9 mouse cellular contexts compared by ENCODE assay signal in genomic region chr7:44925468-44925867, GRCm38 (mm10). TPM values are rescaled to one million over a fixed set of nuclear protein-coding genes. Genes with fewer than 3 reads are reported as not detected.
DNase-seq lines count a peak whose midpoint lies in the region; ATAC-seq and TF ChIP-seq lines count a peak whose summit lies in the region.
"Had no signal": no experiment of that assay in that cellular context is flagged by ENCODE, and none has a peak within 500 bp of the region (broad histone marks: within the 10 kb centered on the region; RNA-seq: fewer than 3 reads in every experiment).

No protein-coding gene starts in this region.

- DNase-seq in cerebellum, adult 18-20 months, result peak; percentile 42 to 43
- DNase-seq in cerebellum, adult 8-10 months, result no peak
- peak; percentile 39 for DNase-seq in liver
- no peak for DNase-seq in liver, embryonic 11.5 days (ENCODE audit: low spot score)
- peak; percentile 58 for DNase-seq in brain, embryonic 14.5 days (ENCODE audit: low read depth)
- DNase-seq in lung, postnatal 0 days (ENCODE audit: low spot score), result peak; percentile 46
- DNase-seq in adrenal gland, adult 2 months, result no peak
- DNase-seq: right cerebral cortex, postnatal 25 days had no signal

- TF ChIP-seq EP300 in lung, postnatal 0 days (IDR thresholded peaks at IDR 0.05), result no peak

- H3K4me3 ChIP-seq in liver, embryonic 11.5 days (ENCODE audit: low read depth, low read length), result no peak overlapping the region
- H3K4me3 ChIP-seq in lung, postnatal 0 days (ENCODE audit: low read depth, low read length), result no peak overlapping the region

- no peak for ATAC-seq in liver, embryonic 11.5 days (replicated peaks; ENCODE audit: low FRiP score)
- no peak for ATAC-seq in lung, postnatal 0 days
- no peak for ATAC-seq in megakaryocyte, adult 5-6 weeks (ENCODE audit: poor library complexity, severe bottlenecking)

- H3K9me3 ChIP-seq in liver, embryonic 11.5 days (ENCODE audit: control insufficient read depth, low read length), result no peaks in the 10 kb centered on the region
- no peaks in the 10 kb centered on the region for H3K9me3 ChIP-seq in lung, postnatal 0 days (ENCODE audit: low read length)

- H3K36me3 ChIP-seq in liver, embryonic 11.5 days (ENCODE audit: control insufficient read depth, insufficient read depth, low read length), result peaks cover 22% of the 10 kb centered on the region
- H3K36me3 ChIP-seq in lung, postnatal 0 days (ENCODE audit: insufficient read depth, low read length), result no peaks in the 10 kb centered on the region

- no peak for TF ChIP-seq POLR2A in brain, embryonic 14.5 days (IDR thresholded peaks at IDR 0.05; ENCODE audit: borderline replicate concordance, extremely low read depth, insufficient read depth, insufficient read length, poor library complexity, severe bottlenecking)

- no peak overlapping the region for H3K4me2 ChIP-seq in liver, embryonic 11.5 days
- H3K4me2 ChIP-seq in lung, postnatal 0 days (replicated peaks; ENCODE audit: low read depth, low read length), result no peak overlapping the region

- no peak overlapping the region for H3K27ac ChIP-seq in liver, embryonic 11.5 days (ENCODE audit: low read depth, low read length)
- no peak overlapping the region for H3K27ac ChIP-seq in lung, postnatal 0 days (ENCODE audit: low read length)

- H3K27me3 ChIP-seq in liver, embryonic 11.5 days (replicated peaks; ENCODE audit: control insufficient read depth, insufficient read depth, low read length), result no peaks in the 10 kb centered on the region
- H3K27me3 ChIP-seq in lung, postnatal 0 days (replicated peaks; ENCODE audit: insufficient read depth, low read length), result no peaks in the 10 kb centered on the region

- H3K9ac ChIP-seq in liver, embryonic 11.5 days (ENCODE audit: low read depth, low read length), result no peak overlapping the region
- no peak overlapping the region for H3K9ac ChIP-seq in lung, postnatal 0 days (replicated peaks; ENCODE audit: low read depth)

- WGBS in liver, embryonic 11.5 days, result 67% methylated on average over 3 of the region's 3 CpGs
- WGBS in lung, postnatal 0 days, result 68% methylated on average over 3 of the region's 3 CpGs

- peaks cover 33% of the 10 kb centered on the region for H3K4me1 ChIP-seq in liver, embryonic 11.5 days (replicated peaks; ENCODE audit: control insufficient read depth, insufficient read depth, low read length)
- peaks cover 9% of the 10 kb centered on the region for H3K4me1 ChIP-seq in lung, postnatal 0 days (ENCODE audit: insufficient read depth, low read depth, low read length)

- peak; percentile 42; the same call in 1 of the 2 replicates for TF ChIP-seq CTCF in brain, embryonic 14.5 days (IDR thresholded peaks at IDR 0.05; ENCODE audit: borderline replicate concordance, extremely low read depth, insufficient read depth, insufficient read length)
- peak; percentile 76 for TF ChIP-seq CTCF in lung, postnatal 0 days (IDR thresholded peaks at IDR 0.05)

RNA-seq across cellular contexts. Expression of gene Ap2a1, which starts 3.8 kb away (rescaled TPM):
- 100 and 111 TPM in 2 replicates for polyA plus RNA-seq in liver, embryonic 11.5 days (2014; fragmentation: Nextera tagmentation; extraction: Ambion mirVana)
- 165 and 185 TPM in 2 replicates for polyA plus RNA-seq in brain, embryonic 14.5 days (2012; rRNA removed)
- polyA plus RNA-seq in lung, postnatal 0 days (2015; fragmentation: Nextera tagmentation; extraction: Ambion mirVana), result 36.1 and 39.4 TPM in 2 replicates
- 33.2 and 36.1 TPM in 2 replicates for total RNA-seq in megakaryocyte, adult 5-6 weeks (2015)
- total RNA-seq in megakaryocyte, adult 5-6 weeks (2017), result 20.2 and 33.6 TPM in 2 replicates
- 100 to 1,000 TPM in 1 of 2 experiments, 10 to 100 TPM in 1; 86.3 to 105 TPM for total RNA-seq in adrenal gland, adult 2 months (2021)
- polyA plus RNA-seq in adrenal gland, adult 2 months (2012; rRNA removed), result 119 and 121 TPM in 2 replicates

RNA-seq across cellular contexts. Expression of gene Tsks, which starts 17.5 kb away (rescaled TPM):
- polyA plus RNA-seq in liver, embryonic 11.5 days (2014; fragmentation: Nextera tagmentation; extraction: Ambion mirVana), result 0.10 TPM in 1 of 2 replicates, not detected in the other
- polyA plus RNA-seq in brain, embryonic 14.5 days (2012; rRNA removed), result 0.04 and 0.05 TPM in 2 replicates
- polyA plus RNA-seq in lung, postnatal 0 days (2015; fragmentation: Nextera tagmentation; extraction: Ambion mirVana), result 0.44 and 0.57 TPM in 2 replicates
- total RNA-seq in megakaryocyte, adult 5-6 weeks (2015), result not detected in 2 replicates
- total RNA-seq in megakaryocyte, adult 5-6 weeks (2017), result not detected in 2 replicates
- not detected for total RNA-seq in adrenal gland, adult 2 months (2021)
- 0.13 and 0.31 TPM in 2 replicates for polyA plus RNA-seq in adrenal gland, adult 2 months (2012; rRNA removed)

RNA-seq across cellular contexts. Expression of gene Fuz, which starts 29.6 kb away (rescaled TPM):
- 15.5 and 17.6 TPM in 2 replicates for polyA plus RNA-seq in liver, embryonic 11.5 days (2014; fragmentation: Nextera tagmentation; extraction: Ambion mirVana)
- 29.7 and 47.4 TPM in 2 replicates for polyA plus RNA-seq in brain, embryonic 14.5 days (2012; rRNA removed)
- polyA plus RNA-seq in lung, postnatal 0 days (2015; fragmentation: Nextera tagmentation; extraction: Ambion mirVana), result 15.1 and 18.3 TPM in 2 replicates
- total RNA-seq in megakaryocyte, adult 5-6 weeks (2015), result 4.6 and 4.7 TPM in 2 replicates
- 11.1 and 11.3 TPM in 2 replicates for total RNA-seq in megakaryocyte, adult 5-6 weeks (2017)
- 10 to 100 TPM; 24.2 to 28.0 TPM for total RNA-seq in adrenal gland, adult 2 months (2021)
- polyA plus RNA-seq in adrenal gland, adult 2 months (2012; rRNA removed), result 203 and 213 TPM in 2 replicates

RNA-seq across cellular contexts. Expression of gene Med25, which starts 33.0 kb away (rescaled TPM):
- 66.8 and 72.5 TPM in 2 replicates for polyA plus RNA-seq in liver, embryonic 11.5 days (2014; fragmentation: Nextera tagmentation; extraction: Ambion mirVana)
- 205 and 206 TPM in 2 replicates for polyA plus RNA-seq in brain, embryonic 14.5 days (2012; rRNA removed)
- polyA plus RNA-seq in lung, postnatal 0 days (2015; fragmentation: Nextera tagmentation; extraction: Ambion mirVana), result 54.2 and 62.5 TPM in 2 replicates
- 19.4 and 23.7 TPM in 2 replicates for total RNA-seq in megakaryocyte, adult 5-6 weeks (2015)
- total RNA-seq in megakaryocyte, adult 5-6 weeks (2017), result 8.6 and 9.0 TPM in 2 replicates
- 100 to 1,000 TPM in 1 of 2 experiments, 10 to 100 TPM in 1; 80.8 to 105 TPM for total RNA-seq in adrenal gland, adult 2 months (2021)
- polyA plus RNA-seq in adrenal gland, adult 2 months (2012; rRNA removed), result 635 and 723 TPM in 2 replicates

RNA-seq across cellular contexts. Expression of gene Cpt1c, which starts 49.2 kb away (rescaled TPM):
- polyA plus RNA-seq in liver, embryonic 11.5 days (2014; fragmentation: Nextera tagmentation; extraction: Ambion mirVana), result 8.2 and 8.5 TPM in 2 replicates
- polyA plus RNA-seq in brain, embryonic 14.5 days (2012; rRNA removed), result 102 and 135 TPM in 2 replicates
- polyA plus RNA-seq in lung, postnatal 0 days (2015; fragmentation: Nextera tagmentation; extraction: Ambion mirVana), result 5.4 and 5.6 TPM in 2 replicates
- not detected in 2 replicates for total RNA-seq in megakaryocyte, adult 5-6 weeks (2015)
- total RNA-seq in megakaryocyte, adult 5-6 weeks (2017), result 0.12 TPM in 1 of 2 replicates, not detected in the other
- total RNA-seq in adrenal gland, adult 2 months (2021), result 10 to 100 TPM in 1 of 2 experiments, 1 to 10 TPM in 1; 7.3 to 13.5 TPM
- 29.6 and 37.5 TPM in 2 replicates for polyA plus RNA-seq in adrenal gland, adult 2 months (2012; rRNA removed)

Comparison
In these comparisons a context has a peak if more than half of its experiments do, and no peak if none do; other contexts are left out.
1. DNase-seq: peak in cerebellum, adult 18-20 months (2 of 2), liver (single experiment), brain, embryonic 14.5 days (single experiment) and lung, postnatal 0 days (single experiment); none in cerebellum, adult 8-10 months (single experiment), liver, embryonic 11.5 days (single experiment) and adrenal gland, adult 2 months (single experiment).